Mouse (Mus musculus): ENCODE measurements around the gene 2010106E10Rik.

DNA sequence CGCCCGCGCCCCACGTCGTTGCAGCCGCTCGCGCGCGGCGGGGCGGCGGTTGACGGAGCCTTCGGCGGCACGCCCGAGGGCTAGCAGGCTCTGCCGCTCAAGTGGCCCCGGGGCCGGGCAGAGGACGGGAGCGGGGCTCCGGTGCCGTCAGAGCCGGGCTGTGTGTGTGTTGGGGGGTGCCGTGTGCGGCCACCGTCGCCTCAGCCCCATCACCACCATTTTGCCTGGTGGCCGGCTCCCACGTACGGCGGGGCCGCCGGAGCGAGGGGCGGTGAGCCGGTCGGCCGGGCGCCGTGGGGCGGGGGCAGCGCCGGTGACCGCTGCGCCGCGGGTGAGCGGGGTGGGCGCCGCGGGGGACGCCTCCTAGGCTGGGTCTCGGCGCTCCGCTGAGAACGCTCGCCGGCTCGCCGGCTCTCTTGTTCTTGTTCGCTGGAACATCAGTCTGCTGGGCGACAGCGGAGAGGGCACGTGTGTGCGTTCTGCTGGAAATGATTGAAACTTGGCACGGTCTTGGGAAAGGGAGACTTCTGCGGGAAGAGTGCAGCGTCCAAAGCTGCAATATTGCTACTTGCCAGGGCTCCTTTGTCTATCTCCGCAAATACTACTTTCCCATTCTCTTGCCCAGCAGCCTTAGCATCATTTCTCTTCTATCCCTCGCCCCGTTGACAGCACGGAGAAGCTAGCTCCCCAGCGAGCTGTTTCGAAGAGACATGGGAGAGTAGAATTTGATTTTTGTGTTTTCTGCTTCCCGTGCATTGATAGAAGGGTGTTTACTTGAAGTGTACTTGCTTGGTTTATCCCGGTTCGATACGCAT lies 106.4 kb downstream of the 2010106E10Rik start:
- no peak for TF ChIP-seq CTCF (IDR thresholded peaks at IDR 0.05; ENCODE audit: extremely low read depth, insufficient read length, insufficient replicate concordance, low read depth, low read length)
- TF ChIP-seq POLR2A (IDR thresholded peaks at IDR 0.05; ENCODE audit: low read depth, low read length): no peak

Measured in small intestine, adult 2 months (tissue).